Mouse (Mus musculus) limb, embryonic 11.5 days (tissue): ENCODE measurements at regions not wholly inside any gene's neighbourhood (a gene's known extent, or its start where the extent isn't known, plus 50 kb on each side); places are given as distances from the start of the nearest gene placed in this dataset.

Experiments used
- ATAC-seq: fragments of 200-750 bp; cut with Nextera tagmentation; 2 replicates; pipeline ENCODE4 v1.8.0; 2017; ENCODE audit warnings: low read depth; ENCODE audit not compliant: insufficient number of reproducible peaks, low FRiP score, low TSS enrichment
- DNase-seq: peaks from one replicate; pipeline ENCODE4 v3.0.0-alpha.2; 2015; ENCODE audit warnings: low spot score
- H3K27ac ChIP-seq: fragments of 300-500 bp; sonication (generic); replicated peaks from 2 replicates; pipeline ENCODE4 v1.5.1; 2014; ENCODE audit warnings: low read depth, mild to moderate bottlenecking, low read length
- H3K27me3 ChIP-seq: fragments of 300-500 bp; sonication (generic); 2 replicates; pipeline ENCODE4 v1.6.1; 2014; ENCODE audit warnings: mild to moderate bottlenecking, low read length, mixed read lengths; ENCODE audit not compliant: control insufficient read depth, insufficient read depth
- H3K36me3 ChIP-seq: fragments of 300-500 bp; sonication (generic); 2 replicates; pipeline ENCODE4 v1.6.1; 2014; ENCODE audit warnings: mild to moderate bottlenecking, low read length, moderate library complexity, mixed read lengths; ENCODE audit not compliant: control insufficient read depth, insufficient read depth
- H3K4me1 ChIP-seq: fragments of 300-500 bp; sonication (generic); 2 replicates; pipeline ENCODE4 v1.6.1; 2014; ENCODE audit warnings: low read length, mixed read lengths; ENCODE audit not compliant: control insufficient read depth, insufficient read depth
- H3K4me2 ChIP-seq: fragments of 300-500 bp; sonication (generic); 2 replicates; pipeline ENCODE4 v1.6.1; 2014; ENCODE audit warnings: low read depth, mild to moderate bottlenecking, moderate library complexity; ENCODE audit not compliant: severe bottlenecking
- H3K4me3 ChIP-seq: fragments of 300-500 bp; sonication (generic); 2 replicates; pipeline ENCODE4 v1.5.1; 2014; ENCODE audit warnings: low read depth, low read length
- H3K9ac ChIP-seq: fragments of 300-500 bp; sonication (generic); 2 replicates; pipeline ENCODE4 v1.6.1; 2014; ENCODE audit warnings: mild to moderate bottlenecking, low read length
- H3K9me3 ChIP-seq: fragments of 300-500 bp; sonication (generic); 2 replicates; pipeline ENCODE4 v1.6.1; 2016; ENCODE audit warnings: low read length; ENCODE audit not compliant: control insufficient read depth
- WGBS: fragments of 180-500 bp; shearing (Covaris S2); extraction: QIAGEN DNeasy Blood & Tissue Kit; methylation state at CpG from one replicate; pipeline ENCODE4 v1.1.7; 2014; 5-methylcytosine and 5-hydroxymethylcytosine counted together

DNA sequence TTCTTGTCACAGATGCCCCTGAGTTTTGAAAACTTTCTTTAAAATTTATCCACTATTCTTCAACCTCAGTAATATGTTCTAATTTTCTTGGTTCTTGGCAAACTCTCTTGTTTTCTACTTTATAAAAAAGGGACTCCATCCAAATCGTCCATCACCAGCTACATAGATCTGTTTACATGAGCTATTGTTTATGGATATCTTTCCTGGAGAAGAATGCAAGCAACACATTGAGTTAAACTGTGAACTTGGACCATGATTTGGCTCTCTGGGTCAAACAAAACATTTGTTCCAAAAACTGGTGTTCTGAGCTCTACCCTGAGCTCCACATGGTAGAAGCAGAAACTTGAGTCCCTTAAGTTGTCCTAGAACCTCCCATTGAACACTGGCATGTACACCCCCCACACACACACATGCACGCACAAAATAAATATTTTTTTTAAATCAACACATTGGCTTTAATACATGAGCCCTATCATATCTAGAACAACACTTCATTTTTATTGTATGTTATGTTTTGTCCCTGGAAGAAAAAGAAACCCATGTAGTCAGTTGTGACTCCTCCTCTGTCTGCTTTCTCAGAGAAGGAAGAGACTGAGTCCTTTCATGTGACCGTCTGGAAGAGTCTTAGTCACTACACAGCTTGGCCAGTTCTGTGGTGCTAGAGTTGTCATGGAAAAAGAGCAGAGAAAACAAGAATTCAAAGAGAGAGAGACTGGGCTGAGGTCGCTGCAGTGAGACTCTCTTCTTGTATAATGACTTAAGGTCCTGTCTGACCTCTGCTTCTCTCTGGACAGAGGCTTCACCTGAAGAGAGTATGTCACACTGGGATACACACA is 379.4 kb downstream of the Ankrd50 start:
- Histone ChIP-seq H3K4me2 (no peak overlapping the region), H3K4me3 (no peak overlapping the region), H3K36me3 (no peaks in the 10 kb centered on the region), H3K9me3 (no peaks in the 10 kb centered on the region), H3K9ac (no peak overlapping the region), H3K4me1 (no peaks in the 10 kb centered on the region), H3K27me3 (no peaks in the 10 kb centered on the region), H3K27ac (no peak overlapping the region)
- 75% methylated on average over 4 of the region's 4 CpGs for WGBS
- ATAC-seq: no peak
- DNase-seq: no peak

DNA sequence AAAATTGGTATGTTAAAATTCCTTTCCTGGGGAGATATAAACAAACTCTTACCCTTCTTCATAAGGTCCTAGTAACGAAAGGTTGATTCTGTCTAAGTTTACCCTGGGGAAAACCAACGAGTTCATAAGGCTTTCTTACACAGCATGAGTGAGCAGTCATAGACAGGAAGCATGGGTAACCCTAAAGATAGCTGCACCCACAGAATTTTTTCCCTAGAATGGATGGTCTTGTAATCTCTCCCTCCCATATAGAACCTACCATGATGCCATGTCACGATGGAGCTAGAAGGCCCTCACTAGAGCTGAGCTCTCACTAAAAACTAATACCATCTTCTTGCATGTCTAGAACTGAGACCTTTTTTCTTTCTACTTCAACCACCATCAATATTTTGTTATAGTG is 380.1 kb upstream of the Gm5148 start:
- Histone ChIP-seq H3K4me2 (no peak overlapping the region), H3K4me1 (no peaks in the 10 kb centered on the region), H3K27ac (no peak overlapping the region), H3K27me3 (no peaks in the 10 kb centered on the region), H3K36me3 (no peaks in the 10 kb centered on the region), H3K9ac (no peak overlapping the region), H3K9me3 (no peaks in the 10 kb centered on the region), H3K4me3 (no peak overlapping the region)
- DNase-seq (no peak), ATAC-seq (no peak)
- WGBS: 84% methylated on average over 3 of the region's 3 CpGs

DNA sequence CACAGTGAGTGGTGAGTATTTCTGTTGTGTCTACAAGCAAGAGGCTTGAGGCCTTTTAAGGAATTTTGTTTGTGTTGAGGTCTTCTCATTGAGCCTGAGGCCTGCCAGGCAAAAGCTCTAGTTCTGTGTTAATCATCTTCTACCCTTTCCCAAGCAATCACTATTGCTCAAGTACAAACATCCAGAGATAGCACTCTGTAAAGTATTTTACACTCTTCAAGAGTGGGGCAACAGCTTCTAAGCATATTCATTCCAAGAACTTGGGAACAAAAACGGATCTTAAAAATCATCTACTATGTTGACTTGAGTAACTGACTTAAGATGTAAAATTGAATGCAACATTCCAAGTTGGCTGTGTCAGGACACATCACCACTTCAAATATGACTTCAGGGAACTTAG is 378.7 kb upstream of the Gm5148 start:
- no peaks in the 10 kb centered on the region for H3K9me3 ChIP-seq
- H3K4me2 ChIP-seq: no peak overlapping the region
- DNase-seq (no peak), ATAC-seq (no peak)
- H3K4me3 ChIP-seq: no peak overlapping the region
- no peaks in the 10 kb centered on the region for H3K4me1 ChIP-seq
- no peak overlapping the region for H3K27ac ChIP-seq
- no peaks in the 10 kb centered on the region for H3K36me3 ChIP-seq
- no peaks in the 10 kb centered on the region for H3K27me3 ChIP-seq
- H3K9ac ChIP-seq: no peak overlapping the region
- WGBS: 85% methylated on average over 1 of the region's 1 CpGs

DNA sequence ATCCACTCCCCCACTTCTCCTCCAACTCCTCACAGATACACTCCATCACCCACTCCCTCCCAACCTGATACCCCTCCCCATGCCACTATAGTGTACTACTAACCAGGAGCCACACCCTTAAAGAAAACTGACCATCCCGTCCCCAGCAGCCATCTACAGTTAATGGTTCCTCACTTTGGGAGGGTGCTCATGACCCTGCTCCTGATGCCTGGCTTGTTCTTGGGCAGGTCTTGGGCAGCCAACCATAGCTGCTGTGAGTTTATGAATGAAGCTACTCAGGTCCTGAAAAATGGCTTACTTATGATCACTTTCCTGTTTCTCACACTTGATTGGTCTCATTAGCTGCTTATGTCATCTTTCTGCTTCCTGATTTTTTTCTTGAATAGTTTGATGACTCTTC is 377.9 kb upstream of the Gm5148 start:
- Histone ChIP-seq H3K4me1 (no peaks in the 10 kb centered on the region), H3K27ac (no peak overlapping the region), H3K36me3 (no peaks in the 10 kb centered on the region), H3K4me2 (no peak overlapping the region), H3K9me3 (no peaks in the 10 kb centered on the region), H3K9ac (no peak overlapping the region), H3K27me3 (no peaks in the 10 kb centered on the region), H3K4me3 (no peak overlapping the region)
- WGBS: 83% methylated on average over 1 of the region's 1 CpGs
- DNase-seq (no peak), ATAC-seq (no peak)

DNA sequence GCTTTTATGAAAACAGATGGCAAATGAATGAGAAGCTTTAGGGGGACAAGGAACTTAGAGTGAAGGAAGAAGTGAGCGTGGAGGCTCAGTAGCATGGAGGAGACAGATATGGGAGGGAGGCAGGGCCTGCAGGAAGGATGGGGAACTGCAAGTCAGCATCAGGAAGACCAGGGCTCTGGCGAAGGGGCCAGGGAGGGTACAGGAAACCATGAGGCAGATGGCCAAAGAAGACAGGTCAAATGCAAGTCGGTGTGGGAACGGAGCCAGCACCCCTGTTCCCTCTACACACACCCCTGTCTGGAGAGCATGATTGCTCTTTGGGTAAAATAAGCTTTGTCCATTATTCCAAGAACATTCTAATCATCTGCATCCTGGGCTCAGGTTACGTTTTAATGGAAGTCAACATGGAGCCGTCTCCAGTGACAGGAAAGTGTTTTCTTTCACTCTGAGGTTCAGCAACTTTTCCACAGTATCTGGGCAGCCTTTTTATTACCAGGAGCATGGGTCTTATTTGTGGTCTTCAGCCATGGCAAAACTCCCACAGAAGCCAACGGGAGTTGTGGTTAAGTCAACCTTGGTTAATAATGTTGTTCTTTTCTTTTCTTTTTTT is 370.2 kb upstream of the Gm5148 start:
- DNase-seq: no peak
- no peak overlapping the region for H3K4me3 ChIP-seq
- no peak overlapping the region for H3K27ac ChIP-seq
- no peaks in the 10 kb centered on the region for H3K4me1 ChIP-seq
- H3K9ac ChIP-seq: no peak overlapping the region
- H3K27me3 ChIP-seq: no peaks in the 10 kb centered on the region
- no peak for ATAC-seq
- H3K9me3 ChIP-seq: no peaks in the 10 kb centered on the region
- H3K4me2 ChIP-seq: no peak overlapping the region
- WGBS: 71% methylated on average over 7 of the region's 7 CpGs
- no peaks in the 10 kb centered on the region for H3K36me3 ChIP-seq

DNA sequence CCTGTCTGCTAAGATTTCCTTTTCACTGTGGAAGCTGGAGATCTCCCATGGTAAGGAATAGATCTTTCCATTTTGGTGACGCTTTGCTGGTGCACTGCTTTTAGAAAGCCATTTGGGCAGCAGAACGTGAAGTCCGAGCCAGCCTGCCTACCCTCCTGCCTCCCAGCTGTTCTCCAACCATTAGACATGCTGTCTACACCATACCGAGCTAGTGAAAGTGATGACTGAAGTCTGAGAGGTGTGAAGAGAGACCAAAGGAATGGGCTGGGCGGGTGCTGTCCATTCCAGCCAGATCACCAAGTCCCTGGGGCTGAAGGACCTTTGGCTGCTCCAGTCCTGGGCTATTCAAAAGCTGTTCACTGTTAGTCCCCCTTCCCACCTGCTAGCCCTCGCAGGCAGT is 360.3 kb upstream of the Gm5148 start:
- no peak overlapping the region for H3K4me3 ChIP-seq

DNA sequence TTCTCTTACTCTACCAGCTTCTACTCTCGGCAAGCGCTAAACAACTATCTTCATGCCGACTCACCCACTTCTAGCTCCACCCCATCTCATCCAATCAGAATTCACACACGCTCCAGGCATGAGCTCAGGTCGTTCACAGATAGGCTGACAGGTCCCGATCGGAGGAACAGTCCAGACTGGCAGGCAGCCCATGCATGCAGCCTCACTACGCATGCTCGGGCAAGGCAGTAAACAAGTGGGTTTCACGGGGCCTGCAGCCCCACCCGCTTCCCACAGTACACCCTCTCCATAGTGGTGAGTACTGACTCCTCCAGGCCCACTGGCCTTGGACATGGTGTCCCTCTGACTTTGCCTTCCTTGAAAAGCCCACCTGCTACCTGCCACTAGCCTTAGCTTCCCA is 358.1 kb upstream of the Gm5148 start:
- H3K27ac ChIP-seq: no peak overlapping the region
- H3K9me3 ChIP-seq: no peaks in the 10 kb centered on the region
- H3K4me1 ChIP-seq: no peaks in the 10 kb centered on the region
- no peaks in the 10 kb centered on the region for H3K27me3 ChIP-seq
- H3K9ac ChIP-seq: no peak overlapping the region
- no peak for DNase-seq
- H3K4me3 ChIP-seq: no peak overlapping the region
- no peaks in the 10 kb centered on the region for H3K36me3 ChIP-seq
- no peak for ATAC-seq
- 85% methylated on average over 11 of the region's 11 CpGs for WGBS
- no peak overlapping the region for H3K4me2 ChIP-seq

More for the DNA sequence above, 360.3 kb upstream of the Gm5148 start:
- no peak overlapping the region for H3K27ac ChIP-seq
- WGBS: 39% methylated on average over 6 of the region's 6 CpGs
- no peaks in the 10 kb centered on the region for H3K4me1 ChIP-seq
- ATAC-seq (no peak), DNase-seq (no peak)
- no peaks in the 10 kb centered on the region for H3K27me3 ChIP-seq
- H3K9me3 ChIP-seq: no peaks in the 10 kb centered on the region
- H3K9ac ChIP-seq: no peak overlapping the region
- H3K4me2 ChIP-seq: no peak overlapping the region
- no peaks in the 10 kb centered on the region for H3K36me3 ChIP-seq

DNA sequence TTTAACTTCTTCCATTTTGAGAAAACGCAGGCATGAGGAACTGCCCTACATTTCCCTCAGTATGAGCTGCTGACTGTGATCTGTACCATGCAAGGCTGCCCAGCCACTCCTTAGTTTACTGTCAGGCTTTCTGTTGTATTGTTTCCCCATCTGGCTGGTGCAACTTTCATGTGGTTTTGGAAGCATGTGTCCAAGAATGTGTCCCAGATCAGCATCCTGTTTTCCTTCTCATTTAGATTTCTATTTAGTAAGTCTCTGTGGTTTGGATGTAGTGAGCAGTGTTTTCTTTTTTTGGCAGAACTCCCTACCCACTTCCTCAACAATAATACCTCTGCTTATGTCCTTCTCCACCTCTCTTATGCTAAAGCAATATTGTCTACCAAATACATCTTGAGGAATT is 352.5 kb upstream of the Gm5148 start:
- H3K27ac ChIP-seq: no peak overlapping the region
- 89% methylated on average over 1 of the region's 1 CpGs for WGBS
- H3K4me3 ChIP-seq: no peak overlapping the region
- no peaks in the 10 kb centered on the region for H3K9me3 ChIP-seq
- ATAC-seq (no peak), DNase-seq (no peak)
- H3K9ac ChIP-seq: no peak overlapping the region
- H3K27me3 ChIP-seq: no peaks in the 10 kb centered on the region
- H3K4me2 ChIP-seq: no peak overlapping the region
- no peaks in the 10 kb centered on the region for H3K4me1 ChIP-seq
- H3K36me3 ChIP-seq: no peaks in the 10 kb centered on the region
